Mouse (Mus musculus) erythroblast, embryonic 14.5 days (primary cell): ENCODE measurements around the gene Elmo3.

Source experiments
- GATA1 ChIP-seq: IDR thresholded peaks from 2 replicates; pipeline ENCODE4 v1.6.1; 2012; ENCODE audit warnings: low read length, inconsistent platforms, mixed read lengths
- TAL1 ChIP-seq: IDR thresholded peaks from 3 replicates; pipeline ENCODE4 v1.6.1; 2012; ENCODE audit warnings: low read length, inconsistent platforms, mixed read lengths

DNA sequence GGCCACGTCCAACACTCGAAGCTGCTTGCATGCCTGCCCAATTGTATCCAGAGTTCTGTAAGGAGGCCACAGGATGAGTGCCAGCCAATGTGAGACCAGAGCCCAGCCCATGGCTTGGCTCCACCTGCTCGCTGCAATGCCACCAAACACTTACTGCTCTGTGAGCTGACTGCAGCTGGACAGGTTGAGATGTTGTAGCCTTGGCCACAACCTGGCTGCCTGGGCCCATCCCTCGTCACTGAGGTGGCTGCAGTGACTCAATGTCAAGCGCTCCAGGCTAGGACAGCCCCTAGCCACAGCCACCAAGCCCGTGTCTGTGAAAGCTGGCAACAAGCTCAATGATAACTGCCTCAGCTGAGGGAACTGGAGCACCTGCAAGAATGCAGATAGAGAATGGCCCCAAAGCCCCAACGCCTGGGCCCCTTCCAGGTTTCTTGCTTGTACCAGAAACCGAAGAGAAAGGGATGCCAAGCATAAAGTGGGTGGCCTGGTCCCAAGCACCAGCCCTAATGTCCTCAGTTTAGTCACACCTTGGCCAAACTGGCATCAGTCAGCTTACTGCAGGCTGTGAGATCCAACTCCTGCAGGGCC lies 7.6 kb downstream of the Elmo3 start:
- TF ChIP-seq GATA1 = no peak
- TF ChIP-seq TAL1 = no peak
